Mouse (Mus musculus) kidney, embryonic 16.5 days (tissue): ENCODE results near the gene Cmip. TPM values are rescaled to one million over a fixed set of nuclear protein-coding genes. Genes with fewer than 3 reads are reported as not detected.

Source experiments
- ATAC-seq: fragments of 200-750 bp; cut with Nextera tagmentation; 2 replicates; pipeline ENCODE4 v1.8.0; 2017; ENCODE audit warnings: moderate TSS enrichment; ENCODE audit not compliant: low FRiP score, low TSS enrichment
- H3K27ac ChIP-seq: fragments of 300-500 bp; sonication (generic); 2 replicates; pipeline ENCODE4 v1.5.1; 2014; ENCODE audit warnings: low read length
- H3K27me3 ChIP-seq: fragments of 300-500 bp; sonication (generic); 2 replicates; pipeline ENCODE4 v1.6.1; 2014; ENCODE audit warnings: low read length, control low read depth, mixed read lengths; ENCODE audit not compliant: insufficient read depth
- H3K36me3 ChIP-seq: fragments of 300-500 bp; sonication (generic); 2 replicates; pipeline ENCODE4 v1.6.1; 2014; ENCODE audit warnings: low read length, control low read depth, mixed read lengths; ENCODE audit not compliant: insufficient read depth
- H3K4me1 ChIP-seq: fragments of 300-500 bp; sonication (generic); 2 replicates; pipeline ENCODE4 v1.6.1; 2014; ENCODE audit warnings: low read length, control low read depth, mixed read lengths; ENCODE audit not compliant: insufficient read depth
- H3K4me2 ChIP-seq: fragments of 300-500 bp; sonication (generic); replicated peaks from 2 replicates; pipeline ENCODE4 v1.6.1; 2014; ENCODE audit warnings: low read depth, low read length
- H3K4me3 ChIP-seq: fragments of 300-500 bp; sonication (generic); 2 replicates; pipeline ENCODE4 v1.5.1; 2014; ENCODE audit warnings: mild to moderate bottlenecking, low read length
- H3K9ac ChIP-seq: fragments of 300-500 bp; sonication (generic); replicated peaks from 2 replicates; pipeline ENCODE4 v1.6.1; 2014; ENCODE audit warnings: low read length
- H3K9me3 ChIP-seq: fragments of 300-500 bp; sonication (generic); 2 replicates; pipeline ENCODE4 v1.6.1; 2016; ENCODE audit warnings: low read length, control low read depth
- WGBS: fragments of 180-500 bp; shearing (Covaris S2); extraction: QIAGEN DNeasy Blood & Tissue Kit; methylation state at CpG from one replicate; pipeline ENCODE4 v1.1.7; 2014; 5-methylcytosine and 5-hydroxymethylcytosine counted together
- polyA plus RNA-seq: library from polyadenylated mRNA; unstranded; fragments of >200 nt; fragmentation: Nextera tagmentation; extraction: Ambion mirVana; gene quantifications from 2 replicates; pipeline ENCODE4 v1.2.1, GENCODE M21; 2015

The Cmip gene
- polyA plus RNA-seq, 1 experiment from 2014 or later, result 21.0 TPM

GRCm38 (mm10) chr8:117430624-117431023 is 173.8 kb downstream of the Cmip start:
- peaks cover 53% of the 10 kb centered on the region for H3K36me3 ChIP-seq
- no peak for ATAC-seq

GRCm38 (mm10) chr8:117431554-117431953 is 174.7 kb downstream of the Cmip start:
- no peak overlapping the region for H3K4me2 ChIP-seq
- H3K36me3 ChIP-seq, result peaks cover 63% of the 10 kb centered on the region
- H3K9ac ChIP-seq, result no peak overlapping the region
- no peaks in the 10 kb centered on the region for H3K27me3 ChIP-seq
- no peaks in the 10 kb centered on the region for H3K4me1 ChIP-seq
- no peak overlapping the region for H3K4me3 ChIP-seq
- 68% methylated on average over 3 of the region's 3 CpGs for WGBS
- no peak overlapping the region for H3K27ac ChIP-seq
- no peak for ATAC-seq
- H3K9me3 ChIP-seq, result no peaks in the 10 kb centered on the region

More at GRCm38 (mm10) chr8:117430624-117431023, 173.8 kb downstream of the Cmip start:
- H3K27ac ChIP-seq, result no peak overlapping the region
- no peaks in the 10 kb centered on the region for H3K27me3 ChIP-seq
- H3K4me3 ChIP-seq, result no peak overlapping the region
- WGBS, result 86% methylated on average over 4 of the region's 4 CpGs
- no peaks in the 10 kb centered on the region for H3K4me1 ChIP-seq
- H3K9ac ChIP-seq, result no peak overlapping the region
- no peak overlapping the region for H3K4me2 ChIP-seq
- no peaks in the 10 kb centered on the region for H3K9me3 ChIP-seq

- Histone ChIP-seq H3K36me3 (peaks cover 66% of the 10 kb centered on the region), H3K27ac (no peak overlapping the region), H3K9me3 (no peaks in the 10 kb centered on the region), H3K4me2 (no peak overlapping the region), H3K9ac (no peak overlapping the region), H3K4me3 (no peak overlapping the region), H3K27me3 (no peaks in the 10 kb centered on the region), H3K4me1 (no peaks in the 10 kb centered on the region)
- no peak for ATAC-seq
- WGBS, result 87% methylated on average over 8 of the region's 8 CpGs
Measured at GRCm38 (mm10) chr8:117432111-117432510, 175.2 kb downstream of the Cmip start.

GRCm38 (mm10) chr8:117433968-117434367 is 177.1 kb downstream of the Cmip start:
- H3K27me3 ChIP-seq, result no peaks in the 10 kb centered on the region
- ATAC-seq, result no peak
- no peak overlapping the region for H3K4me2 ChIP-seq
- H3K9me3 ChIP-seq, result no peaks in the 10 kb centered on the region
- no peaks in the 10 kb centered on the region for H3K4me1 ChIP-seq
- H3K36me3 ChIP-seq, result peaks cover 76% of the 10 kb centered on the region
- 83% methylated on average over 10 of the region's 10 CpGs for WGBS
- no peak overlapping the region for H3K4me3 ChIP-seq
- H3K9ac ChIP-seq, result no peak overlapping the region
- H3K27ac ChIP-seq, result no peak overlapping the region

GRCm38 (mm10) chr8:117436786-117437185 is 179.9 kb downstream of the Cmip start:
- no peaks in the 10 kb centered on the region for H3K9me3 ChIP-seq
- ATAC-seq, result no peak
- WGBS, result 92% methylated on average over 15 of the region's 15 CpGs

GRCm38 (mm10) chr8:117437616-117438015 is 180.8 kb downstream of the Cmip start:
- Histone ChIP-seq H3K4me1 (no peaks in the 10 kb centered on the region), H3K9ac (no peak overlapping the region), H3K9me3 (no peaks in the 10 kb centered on the region), H3K4me3 (no peak overlapping the region), H3K4me2 (no peak overlapping the region), H3K27me3 (no peaks in the 10 kb centered on the region), H3K36me3 (peaks cover 64% of the 10 kb centered on the region), H3K27ac (no peak overlapping the region)
- WGBS, result 52% methylated on average over 5 of the region's 5 CpGs
- no peak for ATAC-seq

More at GRCm38 (mm10) chr8:117436786-117437185, 179.9 kb downstream of the Cmip start:
- H3K4me3 ChIP-seq, result no peak overlapping the region
- H3K4me2 ChIP-seq, result no peak overlapping the region
- no peak overlapping the region for H3K9ac ChIP-seq
- no peak overlapping the region for H3K27ac ChIP-seq
- no peaks in the 10 kb centered on the region for H3K27me3 ChIP-seq
- H3K4me1 ChIP-seq, result no peaks in the 10 kb centered on the region
- peaks cover 70% of the 10 kb centered on the region for H3K36me3 ChIP-seq

GRCm38 (mm10) chr8:117440317-117440716 is 183.5 kb downstream of the Cmip start:
- Histone ChIP-seq H3K4me3 (no peak overlapping the region), H3K36me3 (peaks cover 48% of the 10 kb centered on the region), H3K4me1 (no peaks in the 10 kb centered on the region), H3K4me2 (no peak overlapping the region), H3K27ac (no peak overlapping the region), H3K27me3 (no peaks in the 10 kb centered on the region), H3K9me3 (no peaks in the 10 kb centered on the region), H3K9ac (no peak overlapping the region)
- WGBS, result 87% methylated on average over 14 of the region's 14 CpGs
- no peak for ATAC-seq

- ATAC-seq, result no peak
- Histone ChIP-seq H3K36me3 (peaks cover 47% of the 10 kb centered on the region), H3K27me3 (no peaks in the 10 kb centered on the region), H3K9ac (no peak overlapping the region), H3K4me2 (no peak overlapping the region), H3K4me3 (no peak overlapping the region), H3K4me1 (no peaks in the 10 kb centered on the region), H3K9me3 (no peaks in the 10 kb centered on the region), H3K27ac (no peak overlapping the region)
- WGBS, result 79% methylated on average over 6 of the region's 6 CpGs
Measured at GRCm38 (mm10) chr8:117440759-117441158, 183.9 kb downstream of the Cmip start.

- Histone ChIP-seq H3K36me3 (peaks cover 30% of the 10 kb centered on the region), H3K27ac (no peak overlapping the region), H3K4me3 (no peak overlapping the region), H3K9me3 (no peaks in the 10 kb centered on the region), H3K4me2 (no peak overlapping the region), H3K27me3 (no peaks in the 10 kb centered on the region), H3K9ac (no peak overlapping the region), H3K4me1 (no peaks in the 10 kb centered on the region)
- 65% methylated on average over 5 of the region's 5 CpGs for WGBS
- ATAC-seq, result no peak
Measured at GRCm38 (mm10) chr8:117445507-117445906, 188.6 kb downstream of the Cmip start.

- 43% methylated on average over 15 of the region's 15 CpGs for WGBS
- no peak overlapping the region for H3K27ac ChIP-seq
Measured at GRCm38 (mm10) chr8:117446344-117446997, 189.6 kb downstream of the Cmip start.

More at GRCm38 (mm10) chr8:117446344-117446997, 189.6 kb downstream of the Cmip start:
- Histone ChIP-seq H3K27me3 (no peaks in the 10 kb centered on the region), H3K4me3 (no peak overlapping the region), H3K36me3 (peaks cover 35% of the 10 kb centered on the region), H3K4me2 (no peak overlapping the region), H3K9ac (no peak overlapping the region), H3K9me3 (no peaks in the 10 kb centered on the region), H3K4me1 (no peaks in the 10 kb centered on the region)
- no peak for ATAC-seq
